Mouse (Mus musculus) R1 (cell line): ENCODE measurements around the gene Olfr707.
"Not testable (repeated sequence)": the region's sequence is repeated elsewhere in the genome, so short reads cannot be mapped to it uniquely, and the experiment has no call there.

Experiments
- DNase-seq: peaks from one replicate; pipeline ENCODE4 v3.0.0-alpha.2; 2018; ENCODE audit warnings: low read depth, low spot score

Gene Olfr707

DNA sequence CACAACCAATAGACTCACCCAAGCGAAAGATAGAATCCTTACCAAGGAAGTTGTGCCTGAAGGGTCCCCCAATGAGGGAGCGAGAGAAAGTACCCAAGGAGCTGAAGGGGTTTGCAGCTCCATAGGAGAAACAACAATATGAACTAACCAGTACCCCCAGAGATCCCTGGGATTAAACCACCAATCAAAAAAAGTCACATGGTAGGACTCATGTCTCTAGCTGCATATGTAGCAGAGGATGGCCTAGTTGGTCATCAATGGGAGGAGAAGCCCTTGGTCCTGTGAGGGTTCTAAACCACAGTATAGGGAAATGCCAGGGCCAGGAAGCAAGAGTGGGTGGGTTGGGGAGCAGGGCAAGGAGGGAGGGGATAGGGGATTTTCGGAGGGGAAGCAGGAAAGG is at the start of gene Olfr707:
Gene Olfr707 (minus strand): TSS at position 101 of the 400 bp plus-strand sequence.
- not testable (repeated sequence) for DNase-seq

DNA sequence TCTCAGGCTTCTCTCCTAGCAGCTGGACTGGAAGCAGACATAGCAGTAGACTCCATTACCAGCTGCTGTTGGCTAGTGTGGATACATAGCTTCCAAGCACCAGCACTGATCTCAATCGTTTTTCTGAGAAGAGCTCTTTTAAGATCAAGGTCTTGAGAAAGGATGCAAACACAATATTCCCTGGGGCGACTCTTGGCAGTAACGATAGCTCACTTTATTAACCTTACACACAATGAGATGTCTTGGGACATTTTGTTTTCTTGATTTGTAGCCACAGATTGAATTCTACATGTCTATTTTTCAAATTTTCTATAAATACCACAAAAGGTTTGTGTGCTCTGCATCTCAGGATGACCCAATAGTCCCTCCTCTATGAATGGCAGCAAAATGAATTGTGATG is 47.2 kb upstream of the Olfr707 start, which contains the start of gene Olfr710:
Gene Olfr710 (minus strand): TSS at position 101 of the 400 bp plus-strand sequence.
- no peak for DNase-seq

DNA sequence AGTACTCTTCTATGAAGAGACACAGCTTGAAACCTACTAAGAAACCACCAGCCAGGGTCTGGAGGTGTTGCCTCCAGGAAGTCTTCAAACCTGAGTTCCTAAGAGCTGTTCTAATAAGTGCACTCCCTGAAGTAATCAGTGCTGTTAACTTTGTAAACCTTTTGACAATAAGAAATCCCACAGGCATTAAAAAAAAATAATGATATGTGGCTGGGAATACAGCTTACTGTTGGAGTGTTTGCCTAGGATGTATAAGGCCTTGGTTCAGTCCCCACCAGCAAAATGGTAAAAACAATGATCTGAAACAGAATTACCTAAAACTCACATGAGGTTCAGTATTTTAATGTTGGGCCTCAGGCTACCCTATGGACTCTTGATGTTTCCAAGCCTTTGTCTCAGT is 31.1 kb upstream of the Olfr707 start, which contains the start of gene Olfr709-ps1:
Gene Olfr709-ps1 (minus strand): TSS at position 101 of the 400 bp plus-strand sequence.
- DNase-seq = no peak

DNA sequence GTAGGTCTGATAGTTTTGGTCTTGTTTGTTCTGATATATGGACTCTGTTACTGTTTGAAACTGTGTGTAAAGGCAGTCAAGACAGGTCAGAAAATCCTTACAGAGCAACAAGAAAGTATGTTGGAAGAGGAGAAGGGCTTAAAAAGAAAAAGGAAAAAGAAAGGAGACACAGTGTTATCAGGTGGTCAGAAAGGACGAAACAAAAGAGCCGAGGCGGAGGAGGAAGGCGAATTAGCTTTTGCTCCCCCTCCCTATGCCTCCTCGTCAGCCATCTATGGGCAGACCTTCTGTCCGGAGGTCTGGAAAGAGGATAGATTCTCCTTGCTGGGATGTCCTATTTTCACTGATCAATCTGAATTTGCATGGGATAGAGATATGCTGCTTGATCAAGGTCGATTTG is 19.9 kb upstream of the Olfr707 start:
- not testable (repeated sequence) for DNase-seq

GRCm38 (mm10) chr7:106907676-106908075 is 6.6 kb upstream of the Olfr707 start, which contains the start of gene Olfr1532-ps1:
Gene Olfr1532-ps1, plus strand, starts transcription at chr7:106908001.
- no peak for DNase-seq

DNA sequence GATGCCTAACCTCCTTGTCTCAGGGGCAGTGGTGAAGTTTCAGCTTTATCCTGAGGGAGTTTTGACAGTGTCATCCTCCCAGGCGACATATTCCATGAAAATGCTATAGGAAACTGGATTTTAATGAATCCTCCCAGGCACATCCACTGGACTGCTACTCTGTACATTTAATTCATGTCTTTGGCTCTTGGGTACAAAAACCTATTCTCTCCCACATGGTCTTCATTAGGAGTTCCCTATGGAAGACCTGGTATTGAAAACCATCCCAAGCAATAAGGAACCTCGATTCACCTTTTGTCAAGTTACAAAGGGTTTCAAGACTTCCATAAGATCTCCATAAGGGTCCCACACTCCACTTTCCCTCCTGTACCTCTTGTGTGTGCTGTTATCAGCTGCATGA is 13.0 kb downstream of the Olfr707 start, which contains the start of gene Olfr706:
Gene Olfr706 (minus strand): TSS at position 101 of the 400 bp plus-strand sequence.
- DNase-seq = no peak

- DNase-seq = no peak
These were observed 24.2 kb downstream of the Olfr707 start, which contains the start of gene Olfr705 for GRCm38 (mm10) chr7:106876791-106877190. Gene Olfr705, minus strand, starts transcription at chr7:106876891.

- no peak for DNase-seq
These were observed 38.2 kb downstream of the Olfr707 start, which contains the start of gene Olfr704 for GRCm38 (mm10) chr7:106862885-106863284. Gene Olfr704, plus strand, starts transcription at chr7:106863185.

DNA sequence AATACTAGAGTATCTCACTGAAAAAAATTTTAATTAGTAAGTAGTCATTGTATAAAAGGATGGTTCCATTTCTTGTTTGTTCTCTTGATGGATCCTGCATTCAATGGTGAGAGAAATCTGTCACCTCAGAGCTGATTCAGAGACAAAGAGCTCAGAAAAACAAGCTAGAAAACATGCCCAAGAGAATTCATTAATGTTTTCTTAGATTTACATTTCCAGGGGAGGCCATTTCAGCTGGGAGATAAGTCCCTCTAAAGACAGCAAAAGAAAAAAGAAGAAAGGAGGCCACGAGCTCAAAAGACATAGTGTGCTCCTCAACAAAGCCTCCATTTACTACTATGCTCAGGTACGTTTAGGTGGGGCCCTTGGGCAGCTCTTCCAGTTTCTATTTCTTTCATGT is 58.0 kb downstream of the Olfr707 start, which contains the start of gene Olfr703:
Gene Olfr703 (plus strand): TSS at position 301 of the 400 bp plus-strand sequence.
- no peak for DNase-seq
